Comparison of ENCODE assay signal across 22 mouse cellular contexts in genomic region chr14:55002687-55003120, GRCm38 (mm10). TPM values are rescaled to one million over a fixed set of nuclear protein-coding genes. Genes with fewer than 3 reads are reported as not detected.
A peak's percentile ranks its signal among the peaks of the same experiment; 100 is the strongest.
DNase-seq lines count a peak whose midpoint lies in the region; ATAC-seq and TF ChIP-seq lines count a peak whose summit lies in the region.
"Had no signal": no experiment of that assay in that cellular context is flagged by ENCODE, and none has a peak within 500 bp of the region (broad histone marks: within the 10 kb centered on the region; RNA-seq: fewer than 3 reads in every experiment).

No protein-coding gene starts in this region.

- peak overlapping the region; percentile 99 for H3K27ac ChIP-seq in heart, embryonic 13.5 days (replicated peaks)
- no peak overlapping the region for H3K27ac ChIP-seq in kidney, embryonic 16.5 days (ENCODE audit: low read length)
- H3K27ac ChIP-seq in kidney, adult 2 months (ENCODE audit: insufficient read depth, low read depth, low read length): no peak overlapping the region
- H3K27ac ChIP-seq in testis, adult 2 months (ENCODE audit: control insufficient read depth, insufficient read depth, low read depth, low read length): peak overlapping the region; percentile 82
- H3K27ac ChIP-seq: embryonic facial prominence, embryonic 15.5 days; midbrain, embryonic 15.5 days had no signal

- H3K9ac ChIP-seq in heart, embryonic 13.5 days: peak overlapping the region; percentile 82
- H3K9ac ChIP-seq in kidney, embryonic 16.5 days (replicated peaks; ENCODE audit: low read length): no peak overlapping the region; the same call in 1 of the 2 replicates
- H3K9ac ChIP-seq: embryonic facial prominence, embryonic 15.5 days; midbrain, embryonic 15.5 days had no signal

- no peak for TF ChIP-seq CTCF in kidney, adult 2 months (conservative IDR thresholded peaks at IDR 0.05; ENCODE audit: insufficient read depth, insufficient read length, low read depth, low read length)
- no peak for TF ChIP-seq CTCF in testis, adult 2 months (IDR thresholded peaks at IDR 0.05; ENCODE audit: control insufficient read depth, insufficient read depth, insufficient replicate concordance, low read depth, low read length)

- no peak for TF ChIP-seq POLR2A in kidney, adult 2 months (IDR thresholded peaks at IDR 0.05; ENCODE audit: low read depth, low read length)
- TF ChIP-seq POLR2A in testis, adult 2 months (IDR thresholded peaks at IDR 0.05; ENCODE audit: control insufficient read depth, low read depth, low read length): no peak

- no peak for ATAC-seq in heart, embryonic 13.5 days (ENCODE audit: extremely low read depth, insufficient number of reproducible peaks, low FRiP score, low TSS enrichment)
- ATAC-seq in kidney, embryonic 16.5 days (ENCODE audit: low FRiP score, low TSS enrichment): 0 out of 2 replicates have a peak, but pooled peaks have one; percentile 24
- ATAC-seq: hindbrain, embryonic 16.5 days; intestine, embryonic 16.5 days; midbrain, embryonic 15.5 days had no signal

- WGBS in heart, embryonic 13.5 days: 19% methylated on average over 7 of the region's 7 CpGs
- WGBS in kidney, embryonic 16.5 days: 52% methylated on average over 7 of the region's 7 CpGs
- 62% methylated on average over 7 of the region's 7 CpGs for WGBS in kidney, adult 2 months

- peaks cover 3% of the 10 kb centered on the region; the same call in 1 of the 2 replicates for H3K9me3 ChIP-seq in heart, embryonic 13.5 days
- no peaks in the 10 kb centered on the region for H3K9me3 ChIP-seq in kidney, embryonic 16.5 days (ENCODE audit: low read length)
- H3K9me3 ChIP-seq: embryonic facial prominence, embryonic 15.5 days; midbrain, embryonic 15.5 days had no signal

- DNase-seq in heart, adult 9 months (ENCODE audit: low spot score in 2 of 2): no peak
- DNase-seq in kidney, adult 2 months: no peak
- no peak for DNase-seq in testis, postnatal 10 days (ENCODE audit: low spot score)
- DNase-seq in right cerebral cortex, postnatal 4 days: no peak
- DNase-seq: cerebellum, adult 18-20 months; cerebellum, postnatal 25 days; embryo, embryonic 11 days; kidney, postnatal 25 days; right cerebral cortex, postnatal 14 days; thymus, adult 2 months had no signal

- peaks cover 5% of the 10 kb centered on the region for H3K36me3 ChIP-seq in heart, embryonic 13.5 days
- no peaks in the 10 kb centered on the region for H3K36me3 ChIP-seq in kidney, embryonic 16.5 days (ENCODE audit: insufficient read depth, low read length)
- no peaks in the 10 kb centered on the region for H3K36me3 ChIP-seq in kidney, adult 2 months (ENCODE audit: control insufficient read depth, insufficient read depth, low read length)
- no peaks in the 10 kb centered on the region for H3K36me3 ChIP-seq in testis, adult 2 months (ENCODE audit: control insufficient read depth, insufficient read depth, low read length)
- H3K36me3 ChIP-seq: embryonic facial prominence, embryonic 15.5 days had no signal

- peaks cover 75% of the 10 kb centered on the region for H3K4me1 ChIP-seq in heart, embryonic 13.5 days
- peaks cover 19% of the 10 kb centered on the region for H3K4me1 ChIP-seq in kidney, embryonic 16.5 days (ENCODE audit: insufficient read depth, low read length)
- no peaks in the 10 kb centered on the region for H3K4me1 ChIP-seq in kidney, adult 2 months (ENCODE audit: control insufficient read depth, insufficient read depth, low read length)
- peaks cover 6% of the 10 kb centered on the region for H3K4me1 ChIP-seq in testis, adult 2 months (ENCODE audit: control insufficient read depth, insufficient read depth, low read length)

- peak overlapping the region; percentile 3; the same call in 1 of the 2 replicates for H3K4me3 ChIP-seq in heart, embryonic 13.5 days
- no peak overlapping the region for H3K4me3 ChIP-seq in kidney, embryonic 16.5 days (ENCODE audit: low read length)
- H3K4me3 ChIP-seq in kidney, adult 2 months (ENCODE audit: insufficient read depth, low read depth, low read length): no peak overlapping the region
- no peak overlapping the region for H3K4me3 ChIP-seq in testis, adult 2 months (ENCODE audit: control insufficient read depth, low read depth, low read length)
- H3K4me3 ChIP-seq: embryonic facial prominence, embryonic 15.5 days; megakaryocyte, embryonic 14.5 days; midbrain, embryonic 15.5 days had no signal

- H3K4me2 ChIP-seq in heart, embryonic 13.5 days: peak overlapping the region; percentile 63
- H3K4me2 ChIP-seq in kidney, embryonic 16.5 days (replicated peaks; ENCODE audit: low read depth, low read length): no peak overlapping the region
- H3K4me2 ChIP-seq: embryonic facial prominence, embryonic 15.5 days; midbrain, embryonic 15.5 days had no signal

- peaks cover 12% of the 10 kb centered on the region; the same call in 1 of the 2 replicates for H3K27me3 ChIP-seq in heart, embryonic 13.5 days (replicated peaks)
- no peaks in the 10 kb centered on the region for H3K27me3 ChIP-seq in kidney, embryonic 16.5 days (ENCODE audit: insufficient read depth, low read length)
- no peaks in the 10 kb centered on the region for H3K27me3 ChIP-seq in kidney, adult 2 months (replicated peaks; ENCODE audit: control insufficient read depth, insufficient read depth, low read length)
- no peaks in the 10 kb centered on the region for H3K27me3 ChIP-seq in testis, adult 2 months (ENCODE audit: control insufficient read depth, insufficient read depth, low read length)
- H3K27me3 ChIP-seq: embryonic facial prominence, embryonic 15.5 days; midbrain, embryonic 15.5 days had no signal

RNA-seq across cellular contexts. Expression of gene Myh7, which starts 8.3 kb away (rescaled TPM):
- polyA plus RNA-seq in heart, embryonic 13.5 days (2015; fragmentation: Nextera tagmentation; extraction: Ambion mirVana): 3,662 and 3,747 TPM in 2 replicates
- 2.4 and 5.0 TPM in 2 replicates for polyA plus RNA-seq in kidney, embryonic 16.5 days (2015; fragmentation: Nextera tagmentation; extraction: Ambion mirVana)
- 0.05 and 5.2 TPM in 2 replicates for polyA plus RNA-seq in kidney, adult 2 months (2012; rRNA removed)
- 0.75 and 1.9 TPM in 2 replicates for polyA plus RNA-seq in testis, adult 2 months (2012; rRNA removed)
- polyA plus RNA-seq: liver, adult 2 months; spleen, adult 2 months had no signal

RNA-seq across cellular contexts. Expression of gene Ngdn, which starts 12.6 kb away (rescaled TPM):
- 56.8 and 58.2 TPM in 2 replicates for polyA plus RNA-seq in heart, embryonic 13.5 days (2015; fragmentation: Nextera tagmentation; extraction: Ambion mirVana)
- 87.0 and 88.8 TPM in 2 replicates for polyA plus RNA-seq in kidney, embryonic 16.5 days (2015; fragmentation: Nextera tagmentation; extraction: Ambion mirVana)
- 15.0 and 15.5 TPM in 2 replicates for polyA plus RNA-seq in kidney, adult 2 months (2012; rRNA removed)
- polyA plus RNA-seq in testis, adult 2 months (2012; rRNA removed): 10.6 and 13.1 TPM in 2 replicates

RNA-seq across cellular contexts. Expression of gene Gm17428, which starts 26.0 kb away (rescaled TPM):
- polyA plus RNA-seq in heart, embryonic 13.5 days (2015; fragmentation: Nextera tagmentation; extraction: Ambion mirVana): not detected in 2 replicates
- polyA plus RNA-seq in kidney, embryonic 16.5 days (2015; fragmentation: Nextera tagmentation; extraction: Ambion mirVana): not detected in 2 replicates
- polyA plus RNA-seq in kidney, adult 2 months (2012; rRNA removed): not detected in 2 replicates
- polyA plus RNA-seq in testis, adult 2 months (2012; rRNA removed): not detected in 2 replicates
- polyA plus RNA-seq: C2C12; embryonic facial prominence, embryonic 15.5 days; hindbrain, embryonic 16.5 days; intestine, embryonic 16.5 days; liver, adult 2 months; midbrain, embryonic 15.5 days; spleen, adult 2 months; stomach, embryonic 14.5 days; thymus, adult 2 months had no signal

RNA-seq across cellular contexts. Expression of gene Myh6, which starts 36.0 kb away (rescaled TPM):
- polyA plus RNA-seq in heart, embryonic 13.5 days (2015; fragmentation: Nextera tagmentation; extraction: Ambion mirVana): 1,796 and 1,858 TPM in 2 replicates
- polyA plus RNA-seq in kidney, embryonic 16.5 days (2015; fragmentation: Nextera tagmentation; extraction: Ambion mirVana): 1.1 and 1.4 TPM in 2 replicates
- 0.75 and 1.5 TPM in 2 replicates for polyA plus RNA-seq in kidney, adult 2 months (2012; rRNA removed)
- polyA plus RNA-seq in testis, adult 2 months (2012; rRNA removed): 0.40 and 1.4 TPM in 2 replicates

Comparison
In these comparisons a context has a peak if more than half of its experiments do, and no peak if none do; other contexts are left out.
1. H3K27ac ChIP-seq: peak in heart, embryonic 13.5 days (single experiment) and testis, adult 2 months (single experiment); none in kidney, embryonic 16.5 days (single experiment) and kidney, adult 2 months (single experiment).
2. RNA of gene Myh7, which starts 8.3 kb away (polyA plus RNA-seq): 3,662 to 3,747 TPM in heart, embryonic 13.5 days; 0.05 to 5.2 TPM in kidney, adult 2 months, 2.4 to 5.0 TPM in kidney, embryonic 16.5 days and 0.75 to 1.9 TPM in testis, adult 2 months; every median in the first group is over 100 times any median in the second.